Mouse (Mus musculus) midbrain, embryonic 10.5 days (tissue): ENCODE measurements around the gene Serpinb12. TPM values are rescaled to one million over a fixed set of nuclear protein-coding genes. Genes with fewer than 3 reads are reported as not detected.
"Not testable (repeated sequence)": the region's sequence is repeated elsewhere in the genome, so short reads cannot be mapped to it uniquely, and the experiment has no call there.

ENCODE experiments used
- DNase-seq: peaks from one replicate; pipeline ENCODE4 v3.0.0-alpha.2; 2017; ENCODE audit warnings: low spot score
- H3K27ac ChIP-seq: fragments of 300-500 bp; sonication (generic); replicated peaks from 2 replicates; pipeline ENCODE4 v1.5.1; 2016; ENCODE audit warnings: mild to moderate bottlenecking
- H3K27me3 ChIP-seq: fragments of 300-500 bp; sonication (generic); 2 replicates; pipeline ENCODE4 v1.6.1; 2016; ENCODE audit warnings: low read depth, mild to moderate bottlenecking; ENCODE audit not compliant: poor library complexity, severe bottlenecking
- H3K36me3 ChIP-seq: fragments of 300-500 bp; sonication (generic); 2 replicates; pipeline ENCODE4 v1.6.1; 2016; ENCODE audit warnings: mild to moderate bottlenecking, moderate library complexity
- H3K4me1 ChIP-seq: fragments of 300-500 bp; sonication (generic); 2 replicates; pipeline ENCODE4 v1.6.1; 2016
- H3K4me3 ChIP-seq: fragments of 300-500 bp; sonication (generic); 2 replicates; pipeline ENCODE4 v1.5.1; 2016; ENCODE audit warnings: mild to moderate bottlenecking, moderate library complexity
- H3K9me3 ChIP-seq: fragments of 300-500 bp; sonication (generic); replicated peaks from 2 replicates; pipeline ENCODE4 v1.6.1; 2016; ENCODE audit warnings: mild to moderate bottlenecking
- WGBS: fragments of 180-500 bp; shearing (Covaris S2); methylation state at CpG from one replicate; pipeline ENCODE4 v1.1.7; 2016; 5-methylcytosine and 5-hydroxymethylcytosine counted together
- polyA plus RNA-seq: library from polyadenylated mRNA; unstranded; fragments of >200 nt; fragmentation: Nextera tagmentation; extraction: Ambion mirVana; gene quantifications from 2 replicates; pipeline ENCODE4 v1.2.1, GENCODE M21; 2016

Serpinb12 gene
- polyA plus RNA-seq, result not detected in 2 replicates

DNA sequence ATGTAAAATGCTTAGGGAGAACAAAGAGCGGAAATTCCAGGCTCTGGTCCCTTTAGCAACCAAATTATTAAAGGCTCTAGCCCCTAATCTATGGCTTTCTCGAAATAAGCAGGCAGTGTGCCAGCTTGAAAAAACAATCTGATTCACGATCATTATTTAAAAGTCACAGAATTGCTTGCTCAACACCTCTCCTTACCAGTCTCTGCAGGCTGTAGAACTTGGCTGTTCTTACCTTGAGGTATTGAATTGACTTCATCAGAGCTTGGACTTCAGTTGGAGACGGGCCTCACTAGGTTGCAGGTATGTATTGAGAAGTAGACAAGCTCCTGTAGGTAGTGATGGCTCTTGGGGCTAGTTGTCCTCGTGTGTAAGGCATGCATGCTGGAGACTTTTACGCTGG is at the start of gene Serpinb12:
Gene Serpinb12, plus strand, starts transcription at position 185 of the 400 bp plus-strand sequence.
- Histone ChIP-seq H3K9me3 (no peaks in the 10 kb centered on the region), H3K4me3 (no peak within 1 kb of the TSS), H3K27ac (no peak within 1 kb of the TSS), H3K36me3 (no peaks in the 10 kb centered on the region), H3K4me1 (no peaks in the 10 kb centered on the region), H3K27me3 (no peaks in the 10 kb centered on the region)
- 84% methylated on average over 6 of the region's 6 CpGs for WGBS
- DNase-seq, result no peak

DNA sequence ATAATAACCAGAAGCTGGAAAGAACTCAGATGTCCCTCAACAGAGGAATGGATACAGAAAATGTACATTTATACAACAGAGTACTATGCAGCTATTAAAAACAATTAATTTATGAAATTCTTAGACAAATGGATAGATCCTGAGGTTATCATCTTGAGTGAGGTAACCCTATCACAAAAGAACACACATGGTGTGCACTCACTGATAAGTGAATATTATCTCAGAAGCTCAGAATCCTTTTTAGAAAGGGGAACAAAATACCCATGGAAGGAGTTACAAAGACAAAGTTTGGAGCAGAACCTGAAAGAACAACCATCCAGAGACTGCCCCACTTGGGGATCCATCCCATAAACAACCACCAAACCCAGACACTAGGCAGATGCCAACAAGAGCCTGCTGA is 39.1 kb upstream of the Serpinb12 start:
- H3K4me1 ChIP-seq, H3K27me3 ChIP-seq, H3K4me3 ChIP-seq, H3K36me3 ChIP-seq, DNase-seq, H3K27ac ChIP-seq, H3K9me3 ChIP-seq: not testable (repeated sequence)

DNA sequence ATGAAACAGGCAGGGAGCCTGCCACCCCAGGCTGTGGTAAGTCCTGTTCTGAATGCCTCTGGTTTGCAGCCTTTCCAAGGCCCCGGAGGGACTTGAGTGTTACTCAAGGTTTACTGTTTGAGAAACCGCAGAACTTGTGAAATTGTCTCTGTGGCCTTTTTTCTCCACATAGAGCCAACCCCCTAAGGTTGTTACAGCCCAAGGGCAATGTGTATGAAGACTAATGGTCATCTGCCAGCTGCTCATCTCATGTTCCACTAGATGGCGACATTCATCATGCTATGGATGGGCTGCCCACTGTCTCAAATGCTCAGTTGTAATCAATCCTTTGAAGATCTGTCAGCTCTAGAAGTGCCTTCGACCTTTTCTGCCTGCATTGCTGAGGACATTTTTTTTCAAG is 32.8 kb upstream of the Serpinb12 start:
- Histone ChIP-seq H3K27me3 (no peaks in the 10 kb centered on the region), H3K4me1 (no peaks in the 10 kb centered on the region), H3K27ac (no peak overlapping the region), H3K36me3 (no peaks in the 10 kb centered on the region), H3K9me3 (no peaks in the 10 kb centered on the region), H3K4me3 (no peak overlapping the region)
- no peak for DNase-seq
- 38% methylated on average over 4 of the region's 4 CpGs for WGBS

DNA sequence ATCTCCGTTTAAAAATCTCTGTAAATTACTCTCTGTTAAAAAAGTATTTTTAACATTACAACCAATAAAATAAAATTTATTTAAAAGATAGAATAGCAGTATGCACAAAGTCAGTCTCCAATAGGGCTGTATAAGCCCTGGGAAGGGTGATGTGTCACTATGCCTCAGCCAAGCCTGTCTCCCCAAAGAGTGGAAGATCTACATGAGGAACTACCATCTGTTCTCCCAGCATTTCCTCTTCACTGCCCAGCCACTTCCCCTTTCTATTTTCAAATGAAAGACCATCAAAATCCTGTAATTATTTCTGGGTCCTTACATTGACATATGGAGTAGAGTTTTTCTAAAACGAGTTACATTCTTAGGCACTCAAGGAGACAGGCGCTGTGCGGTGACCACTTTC is 2.3 kb upstream of the Serpinb12 start:
- Histone ChIP-seq H3K9me3 (no peaks in the 10 kb centered on the region), H3K27me3 (no peaks in the 10 kb centered on the region), H3K4me1 (no peaks in the 10 kb centered on the region), H3K36me3 (no peaks in the 10 kb centered on the region), H3K4me3 (no peak overlapping the region), H3K27ac (no peak overlapping the region)
- WGBS, result 89% methylated on average over 4 of the region's 4 CpGs
- no peak for DNase-seq

DNA sequence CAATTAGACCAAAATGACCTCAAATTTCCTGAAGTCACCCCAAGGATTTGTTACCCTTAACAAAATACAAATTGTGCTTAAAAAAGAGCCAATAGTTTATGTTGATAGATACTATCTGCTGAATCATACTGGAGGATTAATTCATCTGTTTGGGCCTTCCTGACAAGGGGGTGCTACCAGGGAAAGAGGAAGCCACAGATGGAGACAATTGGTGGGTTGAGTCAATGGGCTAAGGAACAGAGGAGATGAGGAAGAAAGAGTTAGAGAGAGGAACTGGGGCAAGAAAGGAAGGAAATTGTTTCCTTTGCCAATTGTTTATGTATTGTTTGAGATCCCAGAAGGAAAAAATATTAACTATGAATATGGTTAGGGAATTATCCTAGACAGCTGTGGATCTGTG is 591 bp upstream of the Serpinb12 start:
- Histone ChIP-seq H3K36me3 (no peaks in the 10 kb centered on the region), H3K4me3 (no peak overlapping the region), H3K27me3 (no peaks in the 10 kb centered on the region), H3K9me3 (no peaks in the 10 kb centered on the region), H3K4me1 (no peaks in the 10 kb centered on the region), H3K27ac (no peak overlapping the region)
- DNase-seq, result no peak

DNA sequence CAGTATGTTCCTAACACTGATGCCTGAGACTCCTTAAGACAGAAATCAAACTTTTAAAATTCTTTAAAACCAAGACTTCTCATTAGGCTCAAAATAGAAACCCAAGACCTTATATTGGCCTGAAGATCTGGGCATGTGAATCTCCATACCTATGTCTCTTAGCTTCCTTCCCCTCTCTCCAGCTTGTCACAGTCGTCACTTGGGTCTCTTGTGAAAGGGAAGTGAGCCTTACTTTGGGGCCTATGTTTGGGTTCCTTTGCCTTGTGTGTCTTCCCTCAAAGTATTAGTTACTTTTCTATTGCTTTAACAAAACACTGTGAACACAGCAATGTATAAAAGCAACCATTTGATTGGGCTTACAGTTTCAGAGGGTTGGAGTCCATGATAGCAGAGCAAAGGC is 13.0 kb downstream of the Serpinb12 start:
- Histone ChIP-seq H3K27ac (no peak overlapping the region), H3K4me1 (no peaks in the 10 kb centered on the region), H3K4me3 (no peak overlapping the region), H3K36me3 (no peaks in the 10 kb centered on the region), H3K9me3 (no peaks in the 10 kb centered on the region), H3K27me3 (no peaks in the 10 kb centered on the region)
- WGBS, result 71% methylated on average over 1 of the region's 1 CpGs
- DNase-seq, result no peak

DNA sequence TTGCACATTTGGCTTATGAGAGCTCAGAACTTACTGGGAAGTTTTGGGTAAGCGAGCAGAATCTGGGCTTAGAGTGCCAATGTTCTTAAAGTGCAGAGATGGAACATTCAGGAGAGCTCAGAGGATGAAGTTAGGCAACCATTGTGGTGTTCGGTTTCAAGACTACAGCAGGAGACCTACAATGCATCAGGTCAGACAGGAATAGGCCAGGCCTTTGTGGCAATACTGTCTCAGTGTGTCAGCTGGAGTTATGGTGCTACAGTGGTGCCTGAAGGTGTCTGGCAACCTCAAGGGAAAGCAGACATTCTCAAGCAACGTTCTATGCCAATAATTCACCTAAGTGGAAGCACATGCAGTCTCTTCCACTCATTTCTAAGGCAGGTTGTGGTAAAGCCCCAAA is 25.7 kb downstream of the Serpinb12 start:
- no peak for DNase-seq
- H3K36me3 ChIP-seq, result no peaks in the 10 kb centered on the region
- 82% methylated on average over 3 of the region's 3 CpGs for WGBS
- H3K4me3 ChIP-seq, result no peak overlapping the region
- H3K27ac ChIP-seq, result no peak overlapping the region
- no peaks in the 10 kb centered on the region for H3K27me3 ChIP-seq
- H3K4me1 ChIP-seq, result no peaks in the 10 kb centered on the region
- no peaks in the 10 kb centered on the region for H3K9me3 ChIP-seq

DNA sequence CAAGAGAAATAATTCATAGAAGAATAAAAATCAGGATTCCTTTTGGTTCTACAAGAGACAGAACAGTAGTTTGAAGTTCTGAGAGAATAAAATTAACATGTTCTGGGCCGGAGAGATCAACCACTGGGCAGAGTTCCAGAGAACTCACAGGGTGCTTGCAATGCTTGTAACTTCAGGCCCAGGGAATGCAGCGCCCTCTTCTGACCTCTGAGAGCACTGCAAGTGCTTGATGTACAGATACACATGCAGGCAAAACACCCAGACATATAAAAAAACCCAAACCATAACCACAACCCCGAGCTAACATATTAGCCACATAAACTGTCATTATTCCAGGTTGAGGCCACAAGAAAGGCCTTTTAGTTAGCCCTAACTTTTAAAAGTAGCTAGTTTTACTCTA is 26.8 kb downstream of the Serpinb12 start:
- Histone ChIP-seq H3K9me3 (no peaks in the 10 kb centered on the region), H3K36me3 (no peaks in the 10 kb centered on the region), H3K4me3 (no peak overlapping the region), H3K4me1 (no peaks in the 10 kb centered on the region), H3K27ac (no peak overlapping the region), H3K27me3 (no peaks in the 10 kb centered on the region)
- DNase-seq, result no peak
- WGBS, result 44% methylated on average over 3 of the region's 3 CpGs

DNA sequence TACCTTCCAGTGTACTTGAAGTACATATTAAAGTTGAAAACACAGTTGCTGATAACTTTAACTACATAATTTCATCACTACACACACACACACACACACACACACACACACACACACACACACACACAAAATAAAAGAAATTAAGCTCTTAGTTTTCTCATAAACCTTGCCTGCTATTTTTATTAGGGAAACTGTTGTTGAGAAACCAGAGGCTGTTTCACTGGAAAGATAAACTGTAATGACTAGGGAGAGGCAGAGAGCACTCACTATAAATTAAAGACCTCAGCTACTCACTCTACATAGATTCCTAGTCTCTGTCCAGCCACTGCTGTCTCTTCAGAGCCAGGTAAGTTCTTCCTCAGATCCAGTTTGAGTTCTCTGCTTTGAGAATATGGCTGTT is 46.4 kb downstream of the Serpinb12 start, which contains the start of gene Serpinb13:
Gene Serpinb13, plus strand, starts transcription at position 301 of the 400 bp plus-strand sequence.
- Histone ChIP-seq H3K27ac (no peak within 1 kb of the TSS), H3K4me3 (no peak within 1 kb of the TSS)
- DNase-seq, result no peak

DNA sequence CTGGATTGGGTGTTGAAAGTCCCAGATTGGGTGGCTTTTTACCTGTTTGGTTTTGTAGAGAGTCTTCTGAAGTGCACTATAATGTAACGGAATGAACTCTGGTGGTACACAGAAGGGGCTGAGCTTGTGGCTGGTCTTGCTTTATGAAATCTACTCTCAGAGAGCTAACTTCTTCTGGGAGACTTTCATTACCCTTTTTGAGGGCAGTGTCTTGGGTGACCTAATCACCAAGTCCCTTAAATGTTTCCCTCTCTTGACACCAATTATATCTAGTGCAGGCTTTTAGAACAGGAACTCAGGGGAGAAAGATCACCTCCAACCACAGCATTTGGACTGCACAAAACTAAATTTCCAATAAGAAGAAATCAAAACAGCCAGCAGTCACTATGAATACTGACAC is 48.8 kb downstream of the Serpinb12 start:
- Histone ChIP-seq H3K4me1 (no peaks in the 10 kb centered on the region), H3K27ac (no peak overlapping the region), H3K36me3 (no peaks in the 10 kb centered on the region), H3K9me3 (no peaks in the 10 kb centered on the region), H3K27me3 (no peaks in the 10 kb centered on the region), H3K4me3 (no peak overlapping the region)
- no peak for DNase-seq
- 92% methylated on average over 1 of the region's 1 CpGs for WGBS

More for the DNA sequence above, 46.4 kb downstream of the Serpinb12 start, which contains the start of gene Serpinb13:
- H3K9me3 ChIP-seq, result no peaks in the 10 kb centered on the region
- H3K4me1 ChIP-seq, result no peaks in the 10 kb centered on the region
- no peaks in the 10 kb centered on the region for H3K27me3 ChIP-seq
- no peaks in the 10 kb centered on the region for H3K36me3 ChIP-seq

DNA sequence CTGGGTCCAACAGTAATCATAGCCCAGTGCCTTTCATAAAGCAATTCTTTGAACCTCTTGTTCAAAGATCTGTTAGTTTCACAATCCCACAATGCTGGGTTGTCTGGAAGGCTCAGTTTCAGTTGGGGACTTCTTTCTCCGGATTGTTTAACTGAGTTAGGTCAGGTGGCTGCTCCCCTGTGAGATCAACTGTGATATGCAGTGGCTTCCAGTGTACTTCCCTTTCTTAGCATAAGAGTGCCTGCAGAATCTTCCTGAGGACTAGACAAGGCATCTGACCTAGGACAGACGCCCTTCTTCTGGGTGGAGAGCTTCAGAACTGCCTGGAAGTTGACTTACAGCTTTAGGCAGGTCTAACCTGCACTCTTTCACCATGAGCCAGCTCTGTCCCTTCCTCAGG is 49.6 kb downstream of the Serpinb12 start:
- Histone ChIP-seq H3K27me3 (no peaks in the 10 kb centered on the region), H3K27ac (no peak overlapping the region), H3K36me3 (no peaks in the 10 kb centered on the region), H3K4me1 (no peaks in the 10 kb centered on the region), H3K4me3 (no peak overlapping the region), H3K9me3 (no peaks in the 10 kb centered on the region)
- 80% methylated on average over 2 of the region's 2 CpGs for WGBS
- DNase-seq, result no peak

DNA sequence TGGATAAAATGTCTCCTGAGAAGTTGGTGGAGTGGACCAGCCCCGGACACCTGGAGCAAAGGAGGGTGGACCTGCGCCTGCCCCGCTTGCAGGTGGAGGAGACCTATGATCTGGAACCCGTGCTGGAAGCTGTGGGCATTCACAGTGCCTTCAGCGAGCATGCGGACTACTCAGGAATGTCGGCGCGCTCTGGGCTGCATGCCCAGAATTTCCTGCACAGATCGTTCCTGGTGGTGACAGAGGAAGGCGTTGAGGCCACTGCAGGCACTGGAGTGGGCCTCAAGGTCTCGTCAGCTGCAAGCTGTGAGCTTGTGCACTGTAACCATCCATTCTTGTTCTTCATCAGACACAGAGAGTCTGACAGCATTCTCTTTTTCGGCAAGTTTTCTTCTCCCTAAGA is 66.2 kb downstream of the Serpinb12 start:
- H3K9me3 ChIP-seq, result no peaks in the 10 kb centered on the region
- no peaks in the 10 kb centered on the region for H3K4me1 ChIP-seq
- H3K27ac ChIP-seq, result no peak overlapping the region
- no peaks in the 10 kb centered on the region for H3K27me3 ChIP-seq
- no peak for DNase-seq
- H3K36me3 ChIP-seq, result no peaks in the 10 kb centered on the region
- H3K4me3 ChIP-seq, result no peak overlapping the region
- WGBS, result 82% methylated on average over 13 of the region's 13 CpGs

DNA sequence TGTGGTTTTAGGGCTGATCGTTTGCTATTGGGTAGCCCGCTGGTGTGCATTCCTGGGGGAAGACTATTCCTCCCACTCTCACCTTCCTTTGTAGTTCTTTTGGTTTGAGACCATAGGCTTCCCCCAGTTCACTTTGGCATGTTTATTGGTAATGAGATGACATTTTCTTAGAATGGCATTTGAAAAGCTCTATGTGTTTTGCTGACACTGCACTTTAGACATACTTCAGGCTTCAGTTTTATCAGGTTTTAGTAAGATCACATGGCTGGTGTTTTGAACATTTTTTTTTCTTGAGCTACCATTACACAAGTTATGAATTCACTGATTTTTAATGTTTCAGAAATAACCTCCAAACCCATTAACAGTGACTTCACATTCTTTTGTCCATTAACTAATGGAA is 67.5 kb downstream of the Serpinb12 start:
- Histone ChIP-seq H3K4me3 (no peak overlapping the region), H3K27me3 (no peaks in the 10 kb centered on the region), H3K27ac (no peak overlapping the region), H3K9me3 (no peaks in the 10 kb centered on the region), H3K4me1 (no peaks in the 10 kb centered on the region), H3K36me3 (no peaks in the 10 kb centered on the region)
- WGBS, result 89% methylated on average over 2 of the region's 2 CpGs
- no peak for DNase-seq

DNA sequence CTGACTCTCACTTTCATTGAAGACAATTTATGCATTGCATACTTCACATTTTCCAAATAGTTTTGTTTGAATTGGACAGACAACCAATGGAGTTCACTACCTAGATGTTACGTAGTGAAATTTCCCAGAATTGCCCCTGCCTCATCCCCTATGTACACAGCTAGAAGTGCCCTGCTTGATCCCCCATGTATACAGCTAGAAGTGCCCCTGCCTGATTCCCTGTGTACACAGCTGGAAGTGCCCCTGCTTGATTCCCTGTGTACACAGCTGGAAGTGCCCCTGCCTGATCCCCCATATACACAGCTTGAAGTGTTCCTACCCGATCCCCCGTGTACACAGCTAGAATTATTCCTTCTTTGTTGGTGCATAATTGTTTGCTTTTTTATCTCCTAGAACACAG is 72.1 kb downstream of the Serpinb12 start:
- WGBS, result 57% methylated on average over 3 of the region's 3 CpGs

More for the DNA sequence above, 72.1 kb downstream of the Serpinb12 start:
- Histone ChIP-seq H3K4me3 (no peak overlapping the region), H3K4me1 (no peaks in the 10 kb centered on the region), H3K27ac (no peak overlapping the region), H3K9me3 (no peaks in the 10 kb centered on the region), H3K27me3 (no peaks in the 10 kb centered on the region), H3K36me3 (no peaks in the 10 kb centered on the region)
- no peak for DNase-seq
